Mouse (Mus musculus) spleen, postnatal 14 days (tissue): Measurements from ENCODE around the gene Mtx1.
"Not testable (repeated sequence)": the region's sequence is repeated elsewhere in the genome, so short reads cannot be mapped to it uniquely, and the experiment has no call there.

Experiments
- DNase-seq, 2 experiments: peaks; one replicate each; pipeline ENCODE4 v3.0.0; 2021 to 2022; ENCODE audit warnings: low spot score in 2 of 2

Mtx1 gene

GRCm38 (mm10) chr3:89242331-89242895, 15.5 kb upstream of the Mtx1 start:
- peak in 1 of 2 experiments; percentile 64 for DNase-seq

GRCm38 (mm10) chr3:89238494-89238893, 11.6 kb upstream of the Mtx1 start:
- DNase-seq, result no peak

GRCm38 (mm10) chr3:89237682-89238081, 10.8 kb upstream of the Mtx1 start:
- no peak for DNase-seq

DNA sequence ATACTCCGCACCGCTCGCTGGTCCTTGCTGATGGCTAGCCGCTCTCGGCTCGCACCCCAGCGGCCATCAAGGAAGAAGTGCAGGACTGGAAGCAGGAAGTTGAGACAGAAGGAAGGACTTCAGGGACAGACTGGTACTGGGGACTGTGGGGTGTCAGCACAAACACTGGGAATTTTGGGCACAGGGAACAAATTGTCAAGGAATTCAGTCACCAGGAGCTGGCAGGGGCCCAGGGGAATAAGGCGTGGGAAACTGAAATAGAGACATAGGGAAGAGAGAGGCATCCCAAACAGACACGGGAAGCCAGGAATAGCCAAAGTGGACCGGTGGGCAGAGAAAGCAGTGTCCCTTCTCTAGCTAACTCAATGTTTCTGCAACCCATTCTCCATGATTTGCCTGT, 9.6 kb upstream of the Mtx1 start:
- no peak for DNase-seq

DNA sequence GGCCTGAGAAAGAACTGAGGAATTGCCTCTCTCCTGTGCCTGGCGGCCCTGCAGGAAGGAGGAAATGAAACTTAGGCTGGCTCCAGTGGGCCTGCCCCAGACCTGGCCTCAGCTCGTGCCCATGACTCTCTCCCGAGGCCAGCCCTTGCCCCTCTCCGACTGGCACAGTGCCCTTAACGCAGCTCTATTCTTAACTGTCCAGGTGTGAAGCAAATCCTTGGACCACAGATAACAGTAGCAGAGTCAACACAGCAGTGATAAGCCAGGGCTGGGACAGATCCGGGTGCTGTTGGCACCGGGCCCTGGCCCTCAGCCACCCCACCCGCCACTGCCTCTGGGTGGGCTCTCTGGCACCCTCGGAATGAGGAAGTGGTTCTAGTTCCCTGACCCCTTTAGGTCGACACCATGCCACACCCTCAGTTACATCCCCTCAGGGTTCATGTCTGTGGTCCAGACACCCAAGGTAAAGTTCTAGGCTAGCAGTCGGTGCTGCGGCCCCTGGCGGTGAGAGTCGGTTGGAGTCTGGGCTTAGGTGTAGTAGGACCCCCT, 6.7 kb upstream of the Mtx1 start:
- DNase-seq, result no peak

DNA sequence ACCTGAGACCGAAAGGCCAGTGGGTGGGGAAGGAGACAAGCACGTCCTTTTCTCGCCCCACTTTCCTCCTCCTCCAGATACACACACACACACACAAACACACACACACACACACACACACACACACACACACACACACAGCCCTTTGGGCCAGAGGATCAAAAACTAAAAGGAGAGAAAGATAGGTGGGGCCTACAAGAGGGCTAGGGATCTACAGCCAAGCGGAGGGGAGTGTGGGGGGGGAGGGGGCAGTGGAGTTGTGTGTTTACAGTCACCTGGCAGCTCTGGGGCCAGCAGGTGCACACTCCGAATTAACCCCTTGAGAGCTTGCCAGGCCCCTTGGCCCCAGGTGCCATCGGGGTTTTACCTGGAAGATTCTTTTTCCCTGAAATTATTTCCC, 5.7 kb upstream of the Mtx1 start:
- DNase-seq, result no peak

- no peak for DNase-seq
Measured at GRCm38 (mm10) chr3:89231772-89232275, 4.9 kb upstream of the Mtx1 start.

DNA sequence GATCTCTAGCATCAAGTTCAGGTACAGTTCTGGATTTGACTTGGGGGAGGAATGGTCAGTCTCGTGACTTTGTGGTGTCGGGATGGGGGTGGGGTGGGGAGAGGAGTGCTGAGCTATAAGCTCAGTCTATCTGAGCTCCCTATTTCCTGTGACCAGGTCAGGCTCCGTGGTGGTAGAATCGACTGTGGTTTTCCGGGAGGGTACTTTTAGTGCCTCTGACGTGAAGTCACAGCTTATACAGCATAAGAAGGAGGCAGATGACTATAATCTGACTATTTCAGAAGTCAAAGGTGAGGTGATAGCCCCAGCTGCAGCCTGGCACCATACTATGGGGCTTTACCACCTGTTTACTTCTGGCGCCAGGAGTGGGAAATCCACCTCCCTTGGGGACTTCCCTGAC, 4.5 kb upstream of the Mtx1 start:
- DNase-seq, result no peak

- no peak for DNase-seq
Measured at GRCm38 (mm10) chr3:89230561-89230960, 3.7 kb upstream of the Mtx1 start.

DNA sequence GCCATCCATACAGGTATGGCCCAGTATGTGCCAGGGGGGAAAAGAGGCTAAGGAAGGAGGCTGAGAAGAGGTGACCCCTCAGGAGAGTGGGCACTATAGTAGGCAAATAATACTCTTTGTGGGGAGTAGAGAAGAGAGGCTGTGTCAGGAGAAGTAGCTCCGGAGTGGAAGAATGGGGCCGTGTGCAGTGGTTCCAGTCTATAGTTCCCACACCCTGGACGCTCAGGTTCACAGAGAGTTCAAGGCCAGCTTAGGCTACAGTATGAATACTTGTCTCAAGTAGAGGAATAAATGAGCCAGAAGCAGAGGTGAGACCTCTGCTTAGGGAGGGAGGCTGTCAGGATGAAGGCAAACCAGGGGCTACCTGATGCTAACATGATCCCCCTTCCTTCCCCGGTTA, 2.4 kb upstream of the Mtx1 start:
- DNase-seq, result no peak

DNA sequence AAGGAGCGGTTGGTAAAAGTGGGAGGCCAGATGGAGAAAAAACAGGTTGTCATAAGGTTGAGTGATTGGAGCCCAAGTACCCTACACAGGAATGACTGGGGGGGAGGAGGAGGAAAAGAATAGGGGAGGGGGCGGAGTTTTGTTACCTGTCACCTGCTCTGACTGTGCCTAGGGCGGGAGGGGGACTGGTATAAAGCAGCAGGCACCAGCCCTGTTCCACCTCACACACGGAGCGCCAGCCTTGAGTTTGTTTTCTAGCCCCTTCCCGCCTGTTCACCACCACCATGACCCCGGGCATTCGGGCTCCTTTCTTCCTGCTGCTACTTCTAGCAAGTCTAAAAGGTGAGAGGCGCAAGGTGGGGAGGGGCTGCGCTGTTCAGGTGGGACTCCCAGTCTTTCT, 1.9 kb upstream of the Mtx1 start, which contains the start of gene Muc1:
TSS of gene Muc1 (plus strand) at position 222 of the 400 bp plus-strand sequence.
- DNase-seq, result no peak

GRCm38 (mm10) chr3:89228180-89228549, 1.3 kb upstream of the Mtx1 start:
- DNase-seq, result peak; percentile 75 to 87

DNA sequence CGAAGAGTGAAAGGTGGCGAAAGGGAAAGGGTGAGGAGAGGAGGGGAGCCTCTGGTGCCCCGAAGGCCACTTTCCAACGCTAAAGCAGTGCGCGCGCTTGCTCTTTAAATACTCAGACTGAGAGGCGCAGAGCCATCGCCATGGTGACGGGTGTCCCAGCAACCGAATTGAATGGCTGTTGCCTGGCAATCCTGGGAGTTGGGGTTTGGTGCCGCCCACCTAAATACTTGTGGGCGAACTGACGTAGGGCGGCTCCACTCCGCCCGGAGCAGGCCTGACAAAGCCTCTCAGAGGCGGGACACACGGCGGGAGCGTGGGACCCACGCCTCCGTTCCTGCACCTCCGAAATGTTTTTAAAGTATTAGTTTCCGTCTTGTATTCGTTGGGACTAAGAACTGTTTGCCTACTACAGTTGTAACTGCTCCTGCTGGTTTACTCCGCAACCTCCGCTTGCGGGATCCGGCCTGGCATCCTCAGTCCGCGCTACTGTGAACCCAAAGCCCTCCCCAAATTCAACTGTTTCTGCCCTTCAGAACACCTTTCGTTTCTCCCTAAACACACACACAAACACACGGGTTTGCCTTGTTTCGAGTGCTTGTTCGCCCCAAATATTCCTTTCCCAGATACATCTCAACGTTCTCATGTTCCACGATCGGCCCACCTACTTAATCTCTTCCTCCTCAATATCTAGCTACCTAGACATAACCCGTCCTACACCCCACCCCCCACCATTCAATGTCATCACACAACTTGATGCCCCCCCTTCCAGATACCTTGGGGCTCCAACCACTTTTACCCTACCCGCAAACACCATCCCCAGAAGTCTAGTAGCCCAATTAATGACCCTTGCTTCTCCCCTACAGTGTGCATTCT, 655 bp upstream of the Mtx1 start:
- DNase-seq, result peak in 1 of 2 experiments; percentile 31

GRCm38 (mm10) chr3:89226361-89226760, 527 bp downstream of the Mtx1 start:
- DNase-seq, result no peak

DNA sequence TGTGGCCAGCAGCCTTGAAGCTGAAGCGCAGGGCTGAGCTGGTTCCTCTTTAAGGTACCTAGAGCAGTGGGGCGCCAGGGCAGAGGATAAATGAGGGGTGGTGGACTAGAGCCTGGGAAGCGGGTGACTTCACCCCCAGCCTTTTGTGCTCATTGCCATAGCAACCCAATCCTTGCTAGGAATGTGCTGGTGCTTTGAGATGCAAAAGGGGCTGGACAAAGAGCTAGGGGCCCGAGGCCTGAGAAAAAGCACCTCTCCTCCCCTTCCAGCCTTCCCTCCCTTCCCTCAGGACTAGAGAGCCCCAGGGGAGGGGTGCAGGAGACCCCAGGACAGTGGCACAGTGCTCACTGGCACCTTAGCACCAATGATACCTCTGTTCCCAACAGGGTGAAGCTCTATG, 970 bp downstream of the Mtx1 start:
- DNase-seq, result no peak

GRCm38 (mm10) chr3:89225321-89225815, 1.5 kb downstream of the Mtx1 start:
- no peak for DNase-seq

GRCm38 (mm10) chr3:89224796-89225195, 2.1 kb downstream of the Mtx1 start:
- DNase-seq, result no peak

- no peak for DNase-seq
Measured at GRCm38 (mm10) chr3:89221167-89221566, 5.7 kb downstream of the Mtx1 start.

GRCm38 (mm10) chr3:89219546-89219945, 7.3 kb downstream of the Mtx1 start:
- no peak for DNase-seq

DNA sequence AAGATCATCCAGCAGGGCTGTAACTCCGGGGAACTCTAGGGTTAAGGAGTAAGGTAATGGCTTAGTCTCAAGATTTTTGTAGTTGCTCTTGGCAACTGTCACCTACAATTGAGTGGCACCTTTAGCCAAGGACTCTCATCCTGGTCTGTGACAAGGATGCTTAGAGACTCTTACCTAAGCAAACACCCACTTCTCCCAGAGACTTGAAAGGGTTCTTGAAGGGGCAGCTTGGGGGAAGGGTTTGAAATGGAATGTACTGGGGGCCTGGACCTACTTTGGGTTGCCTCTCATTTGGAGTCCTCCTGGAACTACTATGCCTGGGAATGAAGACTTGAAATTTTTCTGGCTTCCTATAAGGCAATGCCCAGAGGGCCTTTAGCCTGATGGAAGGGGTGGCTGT, 8.6 kb downstream of the Mtx1 start:
- no peak for DNase-seq

DNA sequence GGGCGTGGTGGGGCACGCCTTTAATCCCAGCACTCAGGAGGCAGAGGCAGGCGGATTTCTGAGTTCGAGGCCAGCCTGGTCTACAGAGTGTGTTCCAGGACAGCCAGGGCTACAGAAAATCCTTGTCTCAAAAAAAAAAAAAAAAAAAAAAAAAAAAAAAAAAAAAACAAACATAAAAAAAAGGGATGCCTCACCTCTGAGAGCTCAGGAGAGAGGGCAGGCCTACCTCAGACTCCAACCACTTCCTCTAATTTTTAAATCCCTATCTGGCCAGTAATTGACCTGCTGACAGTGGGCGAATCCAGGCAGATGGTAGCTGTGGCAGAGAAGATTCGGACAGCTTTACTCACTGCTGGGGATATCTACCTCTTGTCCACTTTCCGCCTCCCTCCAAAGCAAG, 10.5 kb downstream of the Mtx1 start:
- not testable (repeated sequence) for DNase-seq

DNA sequence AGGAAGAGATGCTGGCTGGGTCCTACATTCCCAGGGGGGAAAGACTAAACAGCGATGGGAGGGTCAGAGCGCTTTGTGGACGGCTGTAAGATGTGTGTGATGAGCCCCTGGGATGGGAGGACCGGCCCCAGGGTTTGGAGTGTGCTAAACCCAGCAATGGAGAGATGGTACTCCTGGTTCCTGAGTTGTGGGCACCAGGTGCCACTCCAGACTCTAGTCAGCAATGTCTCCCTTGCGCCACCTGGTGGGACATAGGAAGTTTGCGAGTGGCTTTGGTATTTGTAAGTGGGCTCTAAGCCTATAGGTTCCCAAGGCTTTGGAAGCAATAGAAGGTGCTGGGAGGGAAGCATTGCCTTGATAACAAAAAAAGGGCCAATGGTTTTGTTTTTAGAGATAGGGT, 11.0 kb downstream of the Mtx1 start:
- DNase-seq, result peak; percentile 55 to 78
